Mouse (Mus musculus) c-Kit-positive CD71-negative TER-119-negative erythroid progenitor cells, embryonic 14.5 days (primary cell): Measurements from ENCODE around the gene Ndufv3.
"Not testable (repeated sequence)": the region's sequence is repeated elsewhere in the genome, so short reads cannot be mapped to it uniquely, and the experiment has no call there.

Experiments
- DNase-seq: peaks from one replicate; pipeline ENCODE4 v3.0.0-alpha.2; 2013; ENCODE audit warnings: low read depth

Gene Ndufv3

GRCm38 (mm10) chr17:31512593-31512992 lies 7.3 kb upstream of the Ndufv3 start:
- no peak for DNase-seq

DNA sequence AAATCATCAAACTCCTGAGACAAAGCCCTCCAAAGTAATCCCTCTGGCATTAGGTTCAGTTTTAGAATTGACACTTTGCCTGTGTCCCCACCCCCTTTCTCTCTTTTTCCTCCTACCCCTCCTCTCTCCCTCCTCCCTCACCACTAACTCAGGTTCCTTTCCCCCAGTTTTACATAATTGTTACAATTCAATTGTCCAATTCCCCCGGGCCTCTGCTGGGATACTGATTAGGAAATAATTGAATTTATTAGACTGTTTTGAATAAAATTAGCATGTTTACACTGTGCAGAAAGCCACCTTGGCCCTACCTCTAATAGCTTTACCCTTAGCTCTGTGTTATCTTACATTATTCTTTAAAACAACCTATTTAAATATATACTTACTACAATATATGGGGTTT lies 5.2 kb upstream of the Ndufv3 start:
- no peak for DNase-seq

GRCm38 (mm10) chr17:31519344-31519945 lies 470 bp upstream of the Ndufv3 start:
- no peak for DNase-seq

GRCm38 (mm10) chr17:31520895-31521294 lies 980 bp downstream of the Ndufv3 start:
- no peak for DNase-seq

- no peak for DNase-seq
These were observed 2.0 kb downstream of the Ndufv3 start for GRCm38 (mm10) chr17:31521948-31522347.

- DNase-seq = no peak
These were observed 5.2 kb downstream of the Ndufv3 start for GRCm38 (mm10) chr17:31525114-31525513.

DNA sequence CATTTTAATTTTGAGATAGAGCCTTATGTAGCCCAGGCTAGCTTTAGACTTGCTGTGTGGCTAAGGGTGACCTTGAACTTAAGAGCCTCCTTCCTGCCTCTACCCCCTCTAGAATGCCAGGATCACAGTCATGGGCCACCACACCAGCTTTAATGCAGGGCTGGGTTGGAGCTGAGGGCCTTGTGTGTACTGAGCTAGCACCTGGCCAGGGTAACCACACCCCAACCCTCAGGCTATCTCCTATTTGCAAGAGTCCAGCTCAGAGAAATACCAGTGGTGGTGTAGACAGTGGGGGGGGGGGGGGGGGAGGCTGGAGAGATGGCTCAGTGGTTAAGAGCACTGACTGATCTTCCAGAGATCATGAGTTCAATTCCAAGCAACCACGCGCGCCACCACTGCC lies 5.9 kb downstream of the Ndufv3 start:
- DNase-seq = no peak

GRCm38 (mm10) chr17:31529314-31529713 lies 9.4 kb downstream of the Ndufv3 start:
- DNase-seq = no peak

DNA sequence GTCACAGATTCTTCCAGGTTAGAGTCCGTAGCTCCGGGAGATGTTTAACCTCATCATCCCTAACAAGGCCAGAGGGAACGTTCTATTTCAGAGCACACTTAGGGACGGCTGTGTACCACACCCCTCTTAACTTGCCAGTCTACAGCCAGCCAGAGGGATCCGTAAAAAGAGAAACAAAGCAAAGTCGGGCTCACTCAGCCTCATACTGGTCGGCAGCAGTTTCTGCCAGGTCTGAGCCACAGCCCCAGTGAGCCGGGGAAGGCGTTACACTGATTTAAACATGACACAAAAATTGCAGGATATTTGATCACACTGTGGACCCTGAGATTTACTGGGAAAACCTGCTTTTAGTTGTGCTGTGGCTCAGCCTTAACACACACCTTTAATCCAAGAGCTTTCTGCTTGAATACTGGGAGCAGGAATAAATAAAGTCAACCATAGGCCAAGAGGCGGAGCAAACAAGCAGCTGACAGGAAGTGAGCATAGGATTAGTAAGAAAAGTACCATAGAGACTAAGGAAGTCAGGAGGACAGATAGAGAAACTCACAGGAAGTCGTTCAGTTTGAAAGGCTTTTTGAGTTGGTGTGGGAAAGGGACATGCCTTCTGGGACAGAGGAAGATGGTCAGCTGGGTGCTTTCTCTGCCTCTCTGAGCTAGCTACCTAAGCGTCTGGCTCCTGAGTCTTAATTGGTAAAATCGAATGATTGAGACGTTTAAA lies 11.7 kb downstream of the Ndufv3 start:
- DNase-seq = no peak

GRCm38 (mm10) chr17:31532331-31532730 lies 12.4 kb downstream of the Ndufv3 start:
- DNase-seq = not testable (repeated sequence)

DNA sequence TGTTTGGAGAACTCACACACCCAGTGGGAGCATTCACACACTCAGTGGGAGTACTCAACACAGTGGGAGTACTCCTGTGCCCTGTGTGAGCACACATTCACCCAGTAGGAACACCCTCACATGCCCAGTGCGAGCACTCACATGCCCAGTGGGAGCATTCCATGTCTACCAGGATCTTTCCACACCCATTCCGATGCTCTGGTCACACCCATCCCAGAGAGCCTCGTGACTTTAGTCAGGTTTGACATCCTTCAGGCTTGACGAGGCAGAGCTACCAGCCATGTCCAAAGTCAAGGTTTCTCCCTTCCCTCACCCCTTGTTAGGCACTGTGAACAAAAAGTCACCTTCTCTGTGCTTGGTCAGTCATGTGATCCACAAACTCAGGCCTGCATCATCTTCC lies 15.4 kb downstream of the Ndufv3 start:
- DNase-seq = no peak

GRCm38 (mm10) chr17:31535871-31536629 lies 16.1 kb downstream of the Ndufv3 start:
- no peak for DNase-seq

GRCm38 (mm10) chr17:31540101-31540500 lies 20.2 kb downstream of the Ndufv3 start:
- no peak for DNase-seq

DNA sequence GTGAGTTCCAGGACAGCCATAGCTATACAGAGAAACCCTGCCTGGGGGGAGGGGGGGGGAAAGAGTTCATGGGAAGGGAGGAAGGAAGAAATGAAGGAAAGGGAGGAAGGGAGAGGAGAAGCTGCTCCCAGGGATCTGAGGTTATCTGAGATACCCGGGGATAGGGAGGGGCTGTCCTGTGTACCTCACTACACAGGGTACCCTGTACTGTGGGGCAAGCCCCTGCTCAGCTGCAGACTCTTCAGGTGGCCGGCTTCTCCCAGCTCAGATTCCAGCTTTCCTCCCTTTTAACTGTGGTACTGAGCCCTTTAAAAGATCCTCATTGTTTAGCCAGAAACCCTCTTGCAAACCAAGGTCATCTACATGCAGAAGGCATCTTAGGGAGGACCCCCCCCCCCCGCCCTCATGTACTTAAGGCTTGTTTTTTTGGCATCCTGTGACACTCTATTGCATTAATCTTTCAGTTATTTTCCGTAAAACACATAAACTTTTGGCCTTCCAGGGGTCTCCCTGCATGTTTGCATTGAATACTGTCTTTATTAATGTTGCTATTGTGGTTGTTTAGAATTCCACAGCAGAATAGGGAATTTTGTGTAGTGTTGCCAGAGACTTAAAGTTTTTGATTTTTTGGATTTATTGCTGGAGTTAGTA lies 21.0 kb downstream of the Ndufv3 start:
- DNase-seq = no peak

DNA sequence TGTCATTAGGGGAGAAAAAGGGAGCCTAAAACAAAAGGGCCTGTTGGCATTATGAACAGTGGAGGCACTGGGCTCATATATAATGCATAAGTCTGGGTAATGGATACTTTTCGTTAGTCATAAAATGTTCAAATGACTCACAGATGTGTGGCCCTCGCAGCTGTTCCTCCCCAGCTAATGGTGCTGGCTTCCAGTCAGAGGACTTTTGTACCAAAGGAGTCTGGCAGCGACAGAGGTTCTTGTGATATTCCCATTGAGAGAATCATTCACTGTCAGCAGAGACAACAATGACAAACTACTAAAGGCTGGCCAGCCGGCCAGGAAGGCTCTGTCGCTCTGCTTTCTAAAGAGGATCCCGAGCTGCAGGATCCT lies 21.5 kb downstream of the Ndufv3 start:
- no peak for DNase-seq

- DNase-seq = no peak
These were observed 23.7 kb downstream of the Ndufv3 start for GRCm38 (mm10) chr17:31543574-31543973.

DNA sequence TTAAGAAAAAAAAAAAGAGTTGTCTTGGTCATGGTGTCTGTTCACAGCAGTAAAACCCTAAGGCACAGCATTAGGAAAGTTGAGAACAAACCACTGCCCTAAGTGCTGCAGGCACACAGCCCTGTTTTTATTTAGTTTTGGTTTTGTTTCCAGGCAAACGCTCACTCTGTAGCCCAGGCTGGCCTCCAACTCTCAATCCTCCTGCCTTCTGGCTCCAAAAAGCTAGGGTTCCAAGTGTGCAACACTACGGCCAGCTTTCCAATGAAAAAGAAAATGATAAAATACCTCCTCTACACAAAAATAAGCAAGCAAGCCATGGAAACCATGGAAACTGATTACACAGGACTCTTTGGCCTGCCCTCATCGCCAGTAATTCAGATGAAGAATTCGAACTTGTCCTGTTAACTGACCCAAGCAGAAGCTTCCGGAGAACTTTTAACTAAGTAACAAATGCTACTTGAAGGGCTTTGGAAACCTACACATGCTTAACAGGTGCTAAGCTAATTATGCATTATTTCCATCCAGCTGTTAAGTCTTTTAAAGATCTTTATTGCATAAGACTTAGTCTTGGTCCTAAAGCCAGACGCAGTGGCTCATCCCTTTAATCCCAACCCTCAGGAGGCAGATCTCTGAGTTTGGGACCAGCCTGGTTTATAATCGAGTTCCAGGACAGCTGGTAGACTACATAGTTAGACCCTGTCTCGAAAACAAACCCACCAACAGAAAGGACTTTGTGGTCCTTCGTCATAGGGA lies 26.7 kb downstream of the Ndufv3 start:
- DNase-seq = no peak

- DNase-seq = no peak
These were observed 28.1 kb downstream of the Ndufv3 start for GRCm38 (mm10) chr17:31547974-31548373.

DNA sequence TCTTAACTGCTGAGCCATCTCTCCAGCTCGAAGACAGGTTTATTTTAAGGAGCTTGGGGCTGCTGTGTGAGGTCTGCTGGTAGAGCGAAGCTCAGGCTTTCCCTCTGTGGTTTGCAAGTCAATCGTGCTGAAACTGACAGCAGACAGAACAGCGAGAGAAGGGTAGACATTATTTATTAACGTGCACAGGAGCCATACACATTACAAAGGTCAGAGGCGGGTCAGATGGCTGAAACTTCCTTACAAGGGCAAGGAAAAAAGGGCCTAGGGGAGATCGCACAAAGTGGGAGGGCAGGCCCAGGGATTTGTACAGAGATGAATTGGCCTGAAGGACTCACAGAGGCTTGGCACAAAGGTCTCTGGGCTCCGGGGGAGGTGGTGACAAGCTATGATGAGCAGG lies 29.5 kb downstream of the Ndufv3 start:
- no peak for DNase-seq

GRCm38 (mm10) chr17:31552601-31553000 lies 32.7 kb downstream of the Ndufv3 start:
- not testable (repeated sequence) for DNase-seq

DNA sequence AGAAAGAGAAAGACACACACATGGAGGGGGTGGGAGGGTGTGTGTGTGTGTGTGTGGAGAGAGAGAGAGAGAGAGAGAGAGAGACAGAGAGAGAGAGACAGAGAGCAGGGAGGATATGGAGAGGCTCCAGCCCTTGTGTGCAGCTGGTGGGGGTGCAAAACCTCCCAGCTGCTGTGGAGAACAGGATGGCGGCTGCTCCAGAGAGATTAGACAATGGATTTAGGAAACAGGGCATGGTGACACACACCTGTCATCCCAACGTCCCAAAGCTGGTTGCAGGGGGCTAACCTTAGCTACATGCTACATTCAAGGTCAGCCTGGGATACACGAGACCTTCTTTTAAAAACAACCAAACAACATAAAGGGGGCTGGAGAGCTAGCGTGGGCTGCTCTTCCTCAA lies 36.3 kb downstream of the Ndufv3 start:
- DNase-seq = no peak
